Mouse (Mus musculus) stomach, postnatal 0 days (tissue): ENCODE measurements around the gene Set. TPM values are rescaled to one million over a fixed set of nuclear protein-coding genes. Genes with fewer than 3 reads are reported as not detected.

Source experiments
- ATAC-seq: fragments of 200-750 bp; cut with Nextera tagmentation; 2 replicates; pipeline ENCODE4 v1.8.0; 2017; ENCODE audit not compliant: low FRiP score, low TSS enrichment
- DNase-seq: peaks from one replicate; pipeline ENCODE4 v3.0.0-alpha.2; 2016; ENCODE audit warnings: low spot score
- H3K27ac ChIP-seq: fragments of 300-500 bp; sonication (generic); replicated peaks from 2 replicates; pipeline ENCODE4 v1.5.1; 2014; ENCODE audit warnings: mild to moderate bottlenecking, control low read depth
- H3K27me3 ChIP-seq: fragments of 300-500 bp; sonication (generic); 2 replicates; pipeline ENCODE4 v1.6.1; 2014; ENCODE audit warnings: low read length; ENCODE audit not compliant: control insufficient read depth, insufficient read depth
- H3K36me3 ChIP-seq: fragments of 300-500 bp; sonication (generic); 2 replicates; pipeline ENCODE4 v1.6.1; 2014; ENCODE audit warnings: low read length, mixed read lengths; ENCODE audit not compliant: control insufficient read depth, insufficient read depth
- H3K4me1 ChIP-seq: fragments of 300-500 bp; sonication (generic); replicated peaks from 2 replicates; pipeline ENCODE4 v1.6.1; 2014; ENCODE audit warnings: antibody characterized with exemption; ENCODE audit not compliant: control insufficient read depth, insufficient read depth
- H3K4me2 ChIP-seq: fragments of 300-500 bp; sonication (generic); replicated peaks from 2 replicates; pipeline ENCODE4 v1.6.1; 2014; ENCODE audit warnings: low read depth, mild to moderate bottlenecking, control low read depth, moderate library complexity
- H3K4me3 ChIP-seq: fragments of 300-500 bp; sonication (generic); 2 replicates; pipeline ENCODE4 v1.5.1; 2014; ENCODE audit warnings: low read depth, low read length, control low read depth
- H3K9ac ChIP-seq: fragments of 300-500 bp; sonication (generic); 2 replicates; pipeline ENCODE4 v1.6.1; 2014; ENCODE audit warnings: mild to moderate bottlenecking, low read length, control low read depth, mixed read lengths
- H3K9me3 ChIP-seq: fragments of 300-500 bp; sonication (generic); 2 replicates; pipeline ENCODE4 v1.6.1; 2016; ENCODE audit warnings: low read length; ENCODE audit not compliant: control insufficient read depth
- CTCF ChIP-seq: IDR thresholded peaks from 2 replicates; pipeline ENCODE4 v1.5.1; 2016; ENCODE audit warnings: antibody characterized with exemption, low read depth, mild to moderate bottlenecking, moderate library complexity
- EP300 ChIP-seq: optimal IDR thresholded peaks from 2 replicates; pipeline ENCODE3; 2016; ENCODE audit warnings: antibody characterized with exemption
- WGBS: fragments of 180-500 bp; shearing (Covaris S2); extraction: QIAGEN DNeasy Blood & Tissue Kit; methylation state at CpG from one replicate; pipeline ENCODE4 v1.1.7; 2014; 5-methylcytosine and 5-hydroxymethylcytosine counted together
- polyA plus RNA-seq: library from polyadenylated mRNA; unstranded; fragments of >200 nt; fragmentation: Nextera tagmentation; extraction: Ambion mirVana; gene quantifications from 2 replicates; pipeline ENCODE4 v1.2.1, GENCODE M21; 2015

Gene Set
- polyA plus RNA-seq, 1 experiment from 2014 or later = 202 TPM

DNA sequence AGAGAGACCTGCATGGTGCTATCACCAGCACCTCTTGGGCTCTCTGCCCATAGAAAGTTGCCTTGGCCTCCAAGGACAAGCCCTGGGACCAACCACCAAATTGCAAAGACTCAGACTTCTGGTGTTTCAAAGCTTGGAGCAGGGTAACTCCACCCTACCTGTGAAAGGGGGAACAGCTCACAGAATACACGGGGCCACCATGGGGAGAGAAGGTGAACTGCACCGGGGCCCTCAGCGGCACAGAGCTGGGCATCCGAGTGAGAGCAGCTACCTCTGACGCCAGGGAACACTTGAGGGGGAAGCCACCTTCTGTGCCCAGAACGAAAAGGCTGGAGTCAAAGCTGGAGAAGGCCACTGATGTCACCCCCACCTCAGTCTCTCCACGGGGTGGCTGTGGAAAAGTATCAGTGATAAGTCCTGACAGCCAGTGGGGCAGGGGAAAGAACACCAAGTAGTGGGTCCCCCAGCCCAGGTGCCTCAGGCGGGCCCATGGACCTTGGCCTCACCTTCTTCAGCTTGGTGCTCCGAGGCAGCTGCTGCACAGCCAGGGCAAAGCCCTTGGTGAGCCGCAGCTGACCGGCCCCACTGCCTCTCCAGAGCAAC, 24.8 kb upstream of the Set start:
- Histone ChIP-seq H3K27ac (no peak overlapping the region), H3K4me3 (no peak overlapping the region), H3K9me3 (no peaks in the 10 kb centered on the region), H3K4me1 (no peaks in the 10 kb centered on the region), H3K36me3 (peaks cover 44% of the 10 kb centered on the region), H3K27me3 (no peaks in the 10 kb centered on the region), H3K4me2 (no peak overlapping the region), H3K9ac (no peak overlapping the region)
- peak; percentile 53; the same call in 1 of the 2 replicates for ATAC-seq
- 56% methylated on average over 11 of the region's 11 CpGs for WGBS
- DNase-seq = peak; percentile 51
- no peak for TF ChIP-seq EP300
- TF ChIP-seq CTCF = peak; percentile 55

GRCm38 (mm10) chr2:30032957-30033356, 24.2 kb upstream of the Set start:
- peaks cover 38% of the 10 kb centered on the region for H3K36me3 ChIP-seq

GRCm38 (mm10) chr2:30037762-30038161, 19.4 kb upstream of the Set start:
- no peaks in the 10 kb centered on the region for H3K9me3 ChIP-seq
- H3K36me3 ChIP-seq = no peaks in the 10 kb centered on the region
- TF ChIP-seq CTCF = no peak
- no peak for TF ChIP-seq EP300
- DNase-seq = no peak
- H3K4me1 ChIP-seq = no peaks in the 10 kb centered on the region
- no peak for ATAC-seq
- H3K9ac ChIP-seq = no peak overlapping the region
- no peaks in the 10 kb centered on the region for H3K27me3 ChIP-seq
- no peak overlapping the region for H3K27ac ChIP-seq
- H3K4me2 ChIP-seq = no peak overlapping the region
- no peak overlapping the region for H3K4me3 ChIP-seq
- WGBS = 76% methylated on average over 2 of the region's 2 CpGs

More at GRCm38 (mm10) chr2:30032957-30033356, 24.2 kb upstream of the Set start:
- ATAC-seq (no peak), DNase-seq (no peak)
- Histone ChIP-seq H3K9ac (no peak overlapping the region), H3K4me1 (no peaks in the 10 kb centered on the region), H3K27ac (no peak overlapping the region), H3K4me2 (no peak overlapping the region), H3K4me3 (no peak overlapping the region), H3K9me3 (no peaks in the 10 kb centered on the region), H3K27me3 (no peaks in the 10 kb centered on the region)
- TF ChIP-seq EP300 (no peak), CTCF (no peak)
- WGBS = 78% methylated on average over 6 of the region's 6 CpGs

- Histone ChIP-seq H3K36me3 (no peaks in the 10 kb centered on the region), H3K9ac (no peak overlapping the region), H3K4me1 (no peaks in the 10 kb centered on the region), H3K27me3 (no peaks in the 10 kb centered on the region), H3K27ac (no peak overlapping the region), H3K4me3 (no peak overlapping the region), H3K9me3 (no peaks in the 10 kb centered on the region), H3K4me2 (no peak overlapping the region)
- DNase-seq (no peak), ATAC-seq (no peak)
- TF ChIP-seq CTCF = no peak
- no peak for TF ChIP-seq EP300
- WGBS = 92% methylated on average over 10 of the region's 10 CpGs
Observed at GRCm38 (mm10) chr2:30038370-30038769, 18.8 kb upstream of the Set start.

DNA sequence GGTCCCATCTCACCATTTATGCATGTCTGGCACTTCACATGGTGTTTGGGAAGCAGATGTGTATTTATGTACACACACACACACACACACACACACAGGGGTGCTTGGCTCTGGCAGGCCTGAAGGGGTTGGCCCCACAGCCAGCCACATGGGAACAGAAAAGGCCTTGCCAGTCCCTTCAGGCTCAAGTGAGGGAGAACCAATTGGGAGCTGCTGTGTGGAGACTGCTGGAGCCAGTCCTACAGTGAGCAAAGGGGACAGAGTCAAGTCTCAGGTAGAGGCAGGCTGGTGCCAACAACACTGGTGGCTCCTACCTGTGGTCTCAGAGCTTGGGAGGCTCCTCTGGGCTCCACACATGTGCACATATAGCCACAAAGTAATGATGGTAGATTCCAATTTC, 17.5 kb upstream of the Set start:
- no peak for DNase-seq
- no peaks in the 10 kb centered on the region for H3K9me3 ChIP-seq
- H3K9ac ChIP-seq = no peak overlapping the region
- ATAC-seq = no peak
- TF ChIP-seq CTCF = no peak
- TF ChIP-seq EP300 = no peak
- H3K27ac ChIP-seq = no peak overlapping the region
- no peaks in the 10 kb centered on the region for H3K27me3 ChIP-seq
- no peaks in the 10 kb centered on the region for H3K4me1 ChIP-seq
- H3K4me3 ChIP-seq = no peak overlapping the region
- no peaks in the 10 kb centered on the region for H3K36me3 ChIP-seq
- no peak overlapping the region for H3K4me2 ChIP-seq

- Histone ChIP-seq H3K4me2 (no peak overlapping the region), H3K9me3 (no peaks in the 10 kb centered on the region), H3K36me3 (no peaks in the 10 kb centered on the region), H3K27me3 (no peaks in the 10 kb centered on the region), H3K4me3 (no peak overlapping the region), H3K4me1 (no peaks in the 10 kb centered on the region), H3K27ac (0 out of 2 replicates have a peak overlapping the region, but pooled peaks have one; percentile 13), H3K9ac (0 out of 2 replicates have a peak overlapping the region, but pooled peaks have one; percentile 18)
- ATAC-seq (peak; percentile 34), DNase-seq (peak; percentile 84)
- peak; percentile 89 for TF ChIP-seq CTCF
- TF ChIP-seq EP300 = no peak
- 3% methylated on average over 4 of the region's 4 CpGs for WGBS
Observed at GRCm38 (mm10) chr2:30042445-30042844, 14.7 kb upstream of the Set start.
